Mouse (Mus musculus) erythroblast, embryonic 14.5 days (primary cell): ENCODE results near the gene Coq4.

Source experiments
- GATA1 ChIP-seq: IDR thresholded peaks from 2 replicates; pipeline ENCODE4 v1.6.1; 2012; ENCODE audit warnings: low read length, inconsistent platforms, mixed read lengths
- TAL1 ChIP-seq: IDR thresholded peaks from 3 replicates; pipeline ENCODE4 v1.6.1; 2012; ENCODE audit warnings: low read length, inconsistent platforms, mixed read lengths

GRCm38 (mm10) chr2:29767976-29768709 is 19.1 kb upstream of the Coq4 start:
- TF ChIP-seq TAL1 (no peak), GATA1 (no peak)
